Mouse (Mus musculus) heart, embryonic 13.5 days (tissue): ENCODE measurements at regions not wholly inside any gene's neighbourhood (a gene's known extent, or its start where the extent isn't known, plus 50 kb on each side); places are given as distances from the start of the nearest gene placed in this dataset.

ENCODE experiments used
- ATAC-seq: fragments of 200-750 bp; cut with Nextera tagmentation; 2 replicates; pipeline ENCODE4 v1.8.0; 2017; ENCODE audit warnings: moderate TSS enrichment; ENCODE audit not compliant: insufficient number of reproducible peaks, low FRiP score, low TSS enrichment; ENCODE audit errors: extremely low read depth
- H3K27ac ChIP-seq: fragments of 300-500 bp; sonication (generic); replicated peaks from 2 replicates; pipeline ENCODE4 v1.5.1; 2015; ENCODE audit warnings: moderate library complexity, mild to moderate bottlenecking, inconsistent platforms
- H3K27me3 ChIP-seq: fragments of 300-500 bp; sonication (generic); replicated peaks from 2 replicates; pipeline ENCODE4 v1.6.1; 2015; ENCODE audit warnings: mild to moderate bottlenecking, inconsistent platforms
- H3K36me3 ChIP-seq: fragments of 300-500 bp; sonication (generic); 2 replicates; pipeline ENCODE4 v1.6.1; 2015; ENCODE audit warnings: mild to moderate bottlenecking, inconsistent platforms
- H3K4me1 ChIP-seq: fragments of 300-500 bp; sonication (generic); 2 replicates; pipeline ENCODE4 v1.6.1; 2015; ENCODE audit warnings: inconsistent platforms
- H3K4me2 ChIP-seq: fragments of 300-500 bp; sonication (generic); 2 replicates; pipeline ENCODE4 v1.6.1; 2015; ENCODE audit warnings: inconsistent platforms, mild to moderate bottlenecking, moderate library complexity
- H3K4me3 ChIP-seq: fragments of 300-500 bp; sonication (generic); 2 replicates; pipeline ENCODE4 v1.5.1; 2015; ENCODE audit warnings: moderate library complexity, mild to moderate bottlenecking, inconsistent platforms
- H3K9ac ChIP-seq: fragments of 300-500 bp; sonication (generic); 2 replicates; pipeline ENCODE4 v1.6.1; 2015; ENCODE audit warnings: inconsistent platforms, mild to moderate bottlenecking, moderate library complexity
- H3K9me3 ChIP-seq: fragments of 300-500 bp; sonication (generic); 2 replicates; pipeline ENCODE4 v1.6.1; 2016; ENCODE audit warnings: inconsistent platforms
- WGBS: fragments of 180-500 bp; shearing (Covaris S2); methylation state at CpG from one replicate; pipeline ENCODE4 v1.1.7; 2015; ENCODE audit warnings: mixed read lengths; 5-methylcytosine and 5-hydroxymethylcytosine counted together

DNA sequence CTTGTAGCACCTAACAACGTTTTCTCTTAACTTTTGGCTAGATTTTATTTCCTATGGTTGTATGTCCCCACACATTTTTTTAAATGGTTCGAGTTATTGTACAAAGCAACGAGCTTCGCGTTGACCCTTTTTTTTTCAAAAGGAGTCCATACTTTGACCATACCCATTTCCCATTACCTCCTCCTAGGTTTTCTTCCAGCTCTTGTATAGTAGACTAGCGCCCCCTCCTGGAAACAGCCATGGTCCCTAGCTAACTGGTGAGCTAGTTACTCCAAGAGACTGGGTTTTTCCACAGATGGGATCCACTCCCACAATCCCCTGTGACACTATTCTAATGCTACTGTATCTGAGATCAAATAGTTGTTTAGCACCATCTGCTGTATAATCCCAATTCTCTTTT is 139.6 kb upstream of the Ahr start:
- H3K27me3 ChIP-seq = no peaks in the 10 kb centered on the region
- H3K27ac ChIP-seq = no peak overlapping the region
- H3K4me1 ChIP-seq = no peaks in the 10 kb centered on the region
- WGBS = 47% methylated on average over 6 of the region's 6 CpGs
- H3K9me3 ChIP-seq = no peaks in the 10 kb centered on the region
- H3K4me3 ChIP-seq = no peak overlapping the region
- no peaks in the 10 kb centered on the region for H3K36me3 ChIP-seq
- no peak for ATAC-seq
- no peak overlapping the region for H3K9ac ChIP-seq
- H3K4me2 ChIP-seq = no peak overlapping the region

DNA sequence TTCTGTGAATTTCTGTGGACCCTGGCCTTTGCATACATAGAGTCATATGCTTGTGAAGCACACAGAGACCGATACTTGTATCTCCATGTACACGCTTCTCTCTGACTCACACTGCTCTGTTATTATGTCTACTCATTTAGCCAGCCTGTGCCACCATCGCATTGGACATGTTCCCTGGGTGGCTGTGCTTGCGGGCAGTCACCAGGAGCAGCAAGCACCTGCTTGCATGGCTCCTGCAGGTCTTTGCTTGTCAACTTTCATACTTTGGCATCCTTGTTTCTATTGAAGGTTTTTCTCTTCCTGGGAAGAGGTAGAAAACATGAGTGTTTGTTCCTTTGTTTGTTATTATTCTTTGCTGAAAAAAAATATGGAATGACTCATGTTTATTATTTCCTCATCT is 136.1 kb upstream of the Ahr start:
- no peak for ATAC-seq
- WGBS = 84% methylated on average over 4 of the region's 4 CpGs
- Histone ChIP-seq H3K27ac (no peak overlapping the region), H3K4me3 (no peak overlapping the region), H3K4me2 (no peak overlapping the region), H3K36me3 (no peaks in the 10 kb centered on the region), H3K27me3 (no peaks in the 10 kb centered on the region), H3K9ac (no peak overlapping the region), H3K9me3 (no peaks in the 10 kb centered on the region), H3K4me1 (no peaks in the 10 kb centered on the region)

DNA sequence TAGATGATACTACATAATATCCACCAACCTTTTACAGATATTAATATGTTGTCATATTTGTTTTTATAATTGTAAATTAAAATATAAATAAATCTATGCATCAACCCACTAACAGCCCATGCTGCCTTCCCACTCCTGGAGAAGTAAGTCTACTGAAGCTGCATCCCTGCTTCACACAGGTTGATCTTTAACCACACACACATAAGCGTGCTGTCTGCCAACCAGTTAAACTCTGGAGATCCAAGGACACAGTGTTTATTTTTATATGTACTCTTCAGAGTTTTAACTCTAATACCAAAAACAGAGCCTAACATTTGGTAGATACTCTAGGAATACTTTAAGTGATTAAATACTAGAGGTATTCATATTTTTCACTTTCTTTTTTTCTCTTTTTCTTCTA is 133.9 kb upstream of the Ahr start:
- no peaks in the 10 kb centered on the region for H3K9me3 ChIP-seq
- no peaks in the 10 kb centered on the region for H3K36me3 ChIP-seq
- H3K4me2 ChIP-seq = no peak overlapping the region
- H3K27ac ChIP-seq = no peak overlapping the region
- 64% methylated on average over 1 of the region's 1 CpGs for WGBS
- ATAC-seq = no peak
- no peaks in the 10 kb centered on the region for H3K4me1 ChIP-seq
- no peak overlapping the region for H3K4me3 ChIP-seq
- H3K27me3 ChIP-seq = no peaks in the 10 kb centered on the region
- H3K9ac ChIP-seq = no peak overlapping the region

DNA sequence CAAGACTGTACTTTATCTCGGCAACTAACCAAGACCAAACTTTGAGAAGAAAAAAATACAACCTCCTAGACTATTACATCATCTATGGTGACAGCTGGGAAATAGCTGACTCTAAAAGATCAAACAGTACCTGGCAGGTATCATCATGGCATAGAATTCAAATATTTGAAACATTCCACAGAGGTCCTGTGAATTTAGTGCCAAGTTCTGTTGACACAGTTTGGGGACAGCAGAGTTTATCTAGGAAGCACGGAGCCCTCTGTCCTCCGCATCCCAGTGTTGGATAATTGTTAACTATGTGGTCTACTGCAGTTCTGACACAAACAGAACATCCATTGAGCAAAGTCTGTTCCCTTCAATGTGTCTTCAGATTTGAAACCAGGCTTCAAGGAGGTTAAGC is 132.9 kb upstream of the Ahr start:
- Histone ChIP-seq H3K4me1 (no peaks in the 10 kb centered on the region), H3K9ac (no peak overlapping the region), H3K4me3 (no peak overlapping the region), H3K4me2 (no peak overlapping the region), H3K36me3 (no peaks in the 10 kb centered on the region), H3K27ac (no peak overlapping the region), H3K9me3 (no peaks in the 10 kb centered on the region), H3K27me3 (no peaks in the 10 kb centered on the region)
- no peak for ATAC-seq
- 66% methylated on average over 3 of the region's 3 CpGs for WGBS

DNA sequence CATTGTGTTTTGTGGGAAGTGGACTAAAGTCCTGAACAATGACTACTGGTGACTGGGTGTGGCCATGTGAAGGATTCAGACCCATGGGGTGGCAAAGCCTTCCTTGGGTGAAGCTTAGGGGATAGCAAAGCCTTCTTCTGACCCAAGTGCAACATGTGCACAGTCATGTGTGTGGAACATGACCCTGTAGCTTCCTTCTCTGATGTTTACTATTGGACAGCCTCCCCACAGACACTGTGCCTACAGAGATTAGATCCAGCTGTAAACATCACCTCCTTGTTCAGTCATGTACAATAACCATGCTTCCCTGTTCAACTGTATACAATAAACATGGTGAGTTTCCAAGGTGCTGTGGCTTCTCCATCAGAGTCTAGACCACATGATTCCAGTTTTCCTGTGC is 132.4 kb upstream of the Ahr start:
- H3K27ac ChIP-seq = no peak overlapping the region
- ATAC-seq = no peak
- H3K4me2 ChIP-seq = no peak overlapping the region

DNA sequence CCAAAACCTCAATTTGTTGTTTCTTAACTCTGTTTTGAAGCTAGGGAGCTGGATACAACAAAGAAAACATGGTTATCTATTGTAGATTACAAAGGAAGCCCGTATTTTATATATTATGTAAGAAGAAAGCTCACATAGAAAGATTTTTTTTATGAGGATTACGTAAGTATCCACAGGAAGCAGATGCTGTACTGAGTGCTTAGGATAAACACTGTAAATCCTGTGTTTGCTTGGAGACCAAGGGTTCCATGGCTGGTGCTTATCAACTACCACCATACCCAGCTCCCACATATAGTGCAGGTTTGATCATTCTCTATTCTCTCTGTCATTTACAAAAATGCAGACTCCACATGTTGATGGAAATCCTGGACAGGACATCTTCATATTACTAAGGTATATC is 131.2 kb upstream of the Ahr start:
- Histone ChIP-seq H3K4me2 (no peak overlapping the region), H3K4me1 (no peaks in the 10 kb centered on the region), H3K36me3 (no peaks in the 10 kb centered on the region), H3K27me3 (no peaks in the 10 kb centered on the region), H3K27ac (no peak overlapping the region), H3K9ac (no peak overlapping the region), H3K4me3 (no peak overlapping the region), H3K9me3 (no peaks in the 10 kb centered on the region)
- 47% methylated on average over 2 of the region's 2 CpGs for WGBS
- ATAC-seq = no peak

More for the DNA sequence above, 132.4 kb upstream of the Ahr start:
- no peak overlapping the region for H3K4me3 ChIP-seq
- H3K4me1 ChIP-seq = no peaks in the 10 kb centered on the region
- H3K36me3 ChIP-seq = no peaks in the 10 kb centered on the region
- no peak overlapping the region for H3K9ac ChIP-seq
- H3K9me3 ChIP-seq = no peaks in the 10 kb centered on the region
- H3K27me3 ChIP-seq = no peaks in the 10 kb centered on the region

DNA sequence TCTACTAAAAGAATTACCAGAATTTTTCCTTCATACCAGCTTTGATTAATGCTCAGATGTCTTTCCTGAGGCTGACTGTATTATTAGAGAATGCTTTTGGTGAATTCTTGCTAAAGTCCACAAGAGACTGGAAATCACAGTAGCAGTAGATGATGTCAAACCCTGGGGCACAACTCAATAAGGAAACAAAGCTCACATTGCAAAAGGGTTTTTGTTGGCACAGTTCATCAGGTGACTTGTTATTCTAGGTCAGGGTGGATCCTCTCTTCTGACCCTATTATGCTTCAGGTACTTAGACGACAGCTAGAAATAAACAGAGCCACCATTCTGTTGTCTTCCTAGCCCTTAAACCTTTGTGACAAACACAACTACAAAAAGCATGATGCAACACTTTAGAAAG is 128.2 kb upstream of the Ahr start:
- 76% methylated on average over 1 of the region's 1 CpGs for WGBS
- Histone ChIP-seq H3K4me1 (no peaks in the 10 kb centered on the region), H3K27ac (no peak overlapping the region), H3K4me3 (no peak overlapping the region), H3K9ac (no peak overlapping the region), H3K4me2 (no peak overlapping the region), H3K36me3 (no peaks in the 10 kb centered on the region), H3K9me3 (no peaks in the 10 kb centered on the region), H3K27me3 (no peaks in the 10 kb centered on the region)
- no peak for ATAC-seq

DNA sequence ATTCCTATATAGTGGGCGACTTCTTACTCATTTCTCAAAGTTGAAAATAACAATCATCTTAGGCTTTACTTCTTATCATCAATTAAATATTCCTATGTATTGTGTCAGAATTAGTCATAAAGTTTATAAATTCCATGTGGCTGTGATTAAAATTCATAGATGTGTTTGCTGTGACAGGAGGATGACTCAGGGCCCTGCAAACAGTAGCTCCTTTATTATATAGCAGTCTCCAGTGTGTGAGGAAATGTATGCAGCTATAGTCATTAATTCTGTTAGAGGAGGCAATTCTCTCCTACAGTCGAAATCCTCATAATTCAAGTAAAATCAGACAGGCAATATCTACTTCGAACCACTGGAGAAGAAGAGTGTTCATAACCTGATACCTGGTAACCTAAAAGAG is 121.7 kb upstream of the Ahr start:
- H3K27ac ChIP-seq = no peak overlapping the region
- no peaks in the 10 kb centered on the region for H3K27me3 ChIP-seq
- no peak for ATAC-seq

DNA sequence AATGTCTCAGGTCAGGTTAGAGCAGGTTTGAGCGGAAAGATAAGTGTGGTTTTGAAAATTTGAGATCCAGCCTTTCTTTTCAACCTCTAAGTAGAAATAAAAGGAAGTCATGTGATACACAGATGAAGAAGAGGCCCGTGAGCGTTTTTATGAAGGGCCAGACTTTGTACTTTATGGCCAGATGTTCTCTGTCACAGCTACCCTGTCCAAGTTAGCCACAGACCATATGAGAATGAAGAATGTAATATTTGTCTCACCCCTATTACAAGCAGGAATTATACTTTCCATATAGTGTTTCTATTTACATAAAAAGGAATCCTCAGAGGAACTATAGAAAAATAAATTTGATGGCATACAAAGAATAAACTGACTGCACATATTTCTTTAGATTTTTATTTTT is 114.9 kb upstream of the Ahr start:
- no peak for ATAC-seq
- no peak overlapping the region for H3K9ac ChIP-seq
- H3K4me2 ChIP-seq = no peak overlapping the region
- H3K4me1 ChIP-seq = no peaks in the 10 kb centered on the region
- no peak overlapping the region for H3K27ac ChIP-seq
- H3K4me3 ChIP-seq = no peak overlapping the region
- H3K9me3 ChIP-seq = no peaks in the 10 kb centered on the region
- WGBS = 68% methylated on average over 3 of the region's 3 CpGs
- H3K27me3 ChIP-seq = no peaks in the 10 kb centered on the region
- no peaks in the 10 kb centered on the region for H3K36me3 ChIP-seq

More for the DNA sequence above, 121.7 kb upstream of the Ahr start:
- Histone ChIP-seq H3K9ac (no peak overlapping the region), H3K4me2 (no peak overlapping the region), H3K9me3 (no peaks in the 10 kb centered on the region), H3K36me3 (no peaks in the 10 kb centered on the region), H3K4me1 (no peaks in the 10 kb centered on the region), H3K4me3 (no peak overlapping the region)
- WGBS = 61% methylated on average over 3 of the region's 3 CpGs

DNA sequence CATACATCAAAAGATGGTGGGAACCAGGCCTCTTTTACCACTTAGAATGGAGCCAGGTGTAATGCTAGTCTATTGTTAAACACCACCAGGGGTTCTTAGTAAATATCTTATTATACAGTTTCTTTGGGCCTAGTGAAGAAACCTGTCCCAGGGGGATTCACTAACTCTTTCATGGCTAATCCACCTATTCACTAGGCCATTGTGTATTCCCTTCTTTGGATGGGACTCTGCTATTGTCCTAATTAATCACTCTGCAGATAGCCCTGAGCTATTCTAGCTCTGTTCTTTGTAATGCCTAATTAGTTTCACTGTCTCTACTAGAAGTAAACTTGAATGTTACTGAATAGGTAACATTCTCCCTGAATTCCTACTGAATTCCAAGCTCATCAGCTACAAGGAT is 107.6 kb upstream of the Ahr start:
- no peak for ATAC-seq
- Histone ChIP-seq H3K9me3 (no peaks in the 10 kb centered on the region), H3K4me3 (no peak overlapping the region), H3K27ac (no peak overlapping the region), H3K36me3 (no peaks in the 10 kb centered on the region), H3K4me1 (no peaks in the 10 kb centered on the region), H3K27me3 (no peaks in the 10 kb centered on the region), H3K9ac (no peak overlapping the region), H3K4me2 (no peak overlapping the region)

DNA sequence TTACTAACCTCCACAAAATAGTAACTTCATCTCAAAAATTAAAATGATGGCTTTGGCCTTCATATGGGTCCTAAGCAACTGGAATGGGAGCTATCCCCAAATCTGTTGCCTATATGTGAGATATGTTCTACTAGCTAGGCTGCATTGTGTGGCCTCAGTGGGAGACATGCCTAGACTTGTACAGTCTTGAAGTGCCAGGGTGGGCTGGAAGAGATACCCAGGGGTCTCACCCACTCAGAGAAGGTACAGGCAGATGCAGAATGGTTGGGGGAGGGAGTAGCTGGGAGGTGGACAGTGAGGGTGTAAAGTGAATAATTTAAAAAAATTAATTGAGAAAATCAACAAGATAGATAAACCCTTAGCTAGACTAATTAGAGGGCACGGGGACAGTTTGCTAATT is 106.9 kb upstream of the Ahr start:
- H3K9me3 ChIP-seq = no peaks in the 10 kb centered on the region
- no peaks in the 10 kb centered on the region for H3K36me3 ChIP-seq
- no peaks in the 10 kb centered on the region for H3K4me1 ChIP-seq
- H3K27me3 ChIP-seq = no peaks in the 10 kb centered on the region
- H3K4me3 ChIP-seq = no peak overlapping the region
- WGBS = 47% methylated on average over 1 of the region's 1 CpGs
- no peak overlapping the region for H3K27ac ChIP-seq
- ATAC-seq = no peak
- H3K9ac ChIP-seq = no peak overlapping the region
- no peak overlapping the region for H3K4me2 ChIP-seq

DNA sequence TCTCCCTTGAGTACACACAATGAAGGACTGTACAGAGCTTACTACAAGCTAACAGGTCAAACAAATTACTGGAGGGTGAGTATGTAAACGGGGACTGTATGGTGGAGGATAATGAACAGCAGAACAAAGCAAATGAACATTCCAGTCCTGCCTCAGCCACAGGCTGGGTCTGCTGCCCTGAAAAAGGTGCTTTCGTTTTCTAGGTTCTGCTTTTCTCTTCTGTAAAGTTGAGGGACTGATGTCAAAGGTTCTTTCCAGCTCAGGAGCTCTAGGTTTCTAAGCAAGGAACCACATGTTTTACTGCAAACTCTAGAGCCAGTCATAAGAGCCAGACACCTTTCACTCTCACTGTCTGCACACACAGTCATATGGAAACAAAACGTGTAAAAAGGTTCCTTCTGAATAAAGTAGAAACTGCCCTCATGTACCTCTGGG is 106.1 kb upstream of the Ahr start:
- ATAC-seq = no peak
- no peak overlapping the region for H3K9ac ChIP-seq
- no peaks in the 10 kb centered on the region for H3K27me3 ChIP-seq
- 0 out of 2 replicates have a peak, but pooled peaks cover 2% of the 10 kb centered on the region for H3K4me1 ChIP-seq
- H3K9me3 ChIP-seq = no peaks in the 10 kb centered on the region
- H3K4me2 ChIP-seq = no peak overlapping the region
- no peaks in the 10 kb centered on the region for H3K36me3 ChIP-seq
- 75% methylated on average over 3 of the region's 3 CpGs for WGBS
- no peak overlapping the region for H3K27ac ChIP-seq
- no peak overlapping the region for H3K4me3 ChIP-seq

DNA sequence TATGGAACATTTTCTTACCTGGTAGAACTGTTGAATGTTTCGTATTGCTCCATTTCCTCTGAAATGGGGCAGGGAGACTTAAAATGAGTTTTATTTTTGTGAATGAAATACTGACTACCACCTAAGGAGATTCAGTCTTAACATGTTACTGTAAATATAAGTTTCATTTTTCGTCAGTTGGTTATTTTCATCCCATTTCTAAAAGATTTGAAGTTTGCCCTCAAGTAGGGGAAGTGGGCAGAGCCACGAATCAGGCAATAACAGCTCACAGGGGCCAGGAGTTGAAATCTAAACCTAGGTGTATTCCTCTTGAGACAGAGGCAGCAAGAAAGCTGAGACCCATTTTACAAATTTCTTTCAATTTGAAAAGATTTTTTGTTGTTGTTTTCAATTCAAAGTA is 88.6 kb upstream of the Ahr start:
- Histone ChIP-seq H3K9me3 (no peaks in the 10 kb centered on the region), H3K4me2 (no peak overlapping the region), H3K4me1 (no peaks in the 10 kb centered on the region), H3K4me3 (no peak overlapping the region), H3K36me3 (no peaks in the 10 kb centered on the region), H3K9ac (no peak overlapping the region), H3K27ac (no peak overlapping the region), H3K27me3 (no peaks in the 10 kb centered on the region)
- 58% methylated on average over 3 of the region's 3 CpGs for WGBS
- no peak for ATAC-seq
